In genomic region chr2:105890816-105891215, GRCm38 (mm10) we compare ENCODE assay signal across 28 mouse cellular contexts.
"Had no signal": no experiment of that assay in that cellular context is flagged by ENCODE, and none has a peak within 500 bp of the region (broad histone marks: within the 10 kb centered on the region; RNA-seq: fewer than 3 reads in every experiment).

No protein-coding gene starts in this region.

- H3K9me3 ChIP-seq: embryonic facial prominence, embryonic 15.5 days had no signal

- H3K4me2 ChIP-seq: embryonic facial prominence, embryonic 12.5 days; embryonic facial prominence, embryonic 13.5 days; embryonic facial prominence, embryonic 15.5 days; forebrain, embryonic 12.5 days; forebrain, embryonic 13.5 days; forebrain, embryonic 15.5 days had no signal

- ATAC-seq: forebrain, embryonic 13.5 days; forebrain, embryonic 14.5 days; forebrain, embryonic 15.5 days; forebrain, embryonic 16.5 days; forebrain, postnatal 0 days had no signal

- DNase-seq: cerebellum, adult 2 months; cerebellum, adult 8-10 months; cerebellum, adult 9-10 months; cerebellum, adult 9-11 months; cerebellum, postnatal 10 days; cerebellum, postnatal 14 days; cerebellum, postnatal 25 days; cerebellum, postnatal 36 days; embryo, embryonic 11 days; forebrain, postnatal 0 days; gastrocnemius, adult 2 months; gastrocnemius, postnatal 10 days; gastrocnemius, postnatal 14 days; gastrocnemius, postnatal 25 days; gastrocnemius, postnatal 36 days; heart, adult 11 months; heart, adult 18-20 months had no signal

- H3K27me3 ChIP-seq: embryonic facial prominence, embryonic 12.5 days; embryonic facial prominence, embryonic 13.5 days; embryonic facial prominence, embryonic 15.5 days; forebrain, embryonic 12.5 days; forebrain, embryonic 13.5 days; forebrain, embryonic 15.5 days had no signal

- H3K4me1 ChIP-seq: embryonic facial prominence, embryonic 10.5 days; embryonic facial prominence, embryonic 12.5 days; embryonic facial prominence, embryonic 13.5 days; embryonic facial prominence, embryonic 15.5 days; forebrain, embryonic 10.5 days; forebrain, embryonic 12.5 days; forebrain, embryonic 13.5 days; forebrain, embryonic 15.5 days had no signal

- H3K9ac ChIP-seq: embryonic facial prominence, embryonic 12.5 days; embryonic facial prominence, embryonic 13.5 days; embryonic facial prominence, embryonic 15.5 days; forebrain, embryonic 12.5 days; forebrain, embryonic 13.5 days; forebrain, embryonic 15.5 days; forebrain, postnatal 0 days had no signal

- H3K4me3 ChIP-seq: embryonic facial prominence, embryonic 10.5 days; embryonic facial prominence, embryonic 12.5 days; embryonic facial prominence, embryonic 13.5 days; embryonic facial prominence, embryonic 15.5 days; erythroblast, embryonic 14.5 days; forebrain, embryonic 10.5 days; forebrain, embryonic 12.5 days; forebrain, embryonic 13.5 days; forebrain, embryonic 15.5 days; gastrocnemius, adult 2 months had no signal

- H3K27ac ChIP-seq: embryonic facial prominence, embryonic 10.5 days; embryonic facial prominence, embryonic 12.5 days; embryonic facial prominence, embryonic 13.5 days; embryonic facial prominence, embryonic 15.5 days; forebrain, embryonic 10.5 days; forebrain, embryonic 12.5 days; forebrain, embryonic 13.5 days; forebrain, embryonic 15.5 days; gastrocnemius, adult 2 months had no signal
